Mouse (Mus musculus) intestine, embryonic 16.5 days (tissue): ENCODE results near the gene Vsig1. TPM values are rescaled to one million over a fixed set of nuclear protein-coding genes. Genes with fewer than 3 reads are reported as not detected.

Source experiments
- polyA plus RNA-seq: library from polyadenylated mRNA; unstranded; fragments of >200 nt; fragmentation: Nextera tagmentation; extraction: Ambion mirVana; gene quantifications from 2 replicates; pipeline ENCODE4 v1.2.1, GENCODE M21; 2015

Vsig1 gene
- polyA plus RNA-seq, 1 experiment from 2014 or later, result 0.67 TPM

Other genes with a start within 250 kb of the Vsig1 start
- gene Mid2, start 243.0 kb upstream of the Vsig1 start, polyA plus RNA-seq, result 1.6 and 1.8 TPM in 2 replicates
- not detected in 2 replicates for gene Tex13b, start 94.2 kb upstream of the Vsig1 start, polyA plus RNA-seq
- 49.0 and 49.2 TPM in 2 replicates for gene Psmd10, start 49.1 kb downstream of the Vsig1 start, polyA plus RNA-seq
- 16.8 TPM in 2 replicates for gene Atg4a, start 49.3 kb downstream of the Vsig1 start, polyA plus RNA-seq